Mouse (Mus musculus) forebrain, embryonic 11.5 days (tissue): ENCODE data around the gene Msh5. TPM values are rescaled to one million over a fixed set of nuclear protein-coding genes. Genes with fewer than 3 reads are reported as not detected.
"Not testable (repeated sequence)": the region's sequence is repeated elsewhere in the genome, so short reads cannot be mapped to it uniquely, and the experiment has no call there.

Experiments used
- ATAC-seq: fragments of 200-750 bp; cut with Nextera tagmentation; replicated peaks from 2 replicates; pipeline ENCODE4 v1.8.0; 2017; ENCODE audit warnings: moderate TSS enrichment; ENCODE audit not compliant: low FRiP score
- DNase-seq: peaks from one replicate; pipeline ENCODE4 v3.0.0-alpha.2; 2017; ENCODE audit warnings: low spot score
- H3K27ac ChIP-seq: fragments of 300-500 bp; sonication (generic); 2 replicates; pipeline ENCODE4 v1.5.1; 2014; ENCODE audit warnings: low read depth, low read length
- H3K27me3 ChIP-seq: fragments of 300-500 bp; sonication (generic); 2 replicates; pipeline ENCODE4 v1.6.1; 2014; ENCODE audit warnings: mild to moderate bottlenecking, low read length, mixed read lengths; ENCODE audit not compliant: control insufficient read depth, insufficient read depth
- H3K36me3 ChIP-seq: fragments of 300-500 bp; sonication (generic); 2 replicates; pipeline ENCODE4 v1.6.1; 2014; ENCODE audit warnings: mild to moderate bottlenecking, low read length, moderate library complexity, mixed read lengths; ENCODE audit not compliant: control insufficient read depth, insufficient read depth
- H3K4me1 ChIP-seq: fragments of 300-500 bp; sonication (generic); replicated peaks from 2 replicates; pipeline ENCODE4 v1.6.1; 2014; ENCODE audit warnings: low read length, mixed read lengths; ENCODE audit not compliant: control insufficient read depth, insufficient read depth
- H3K4me2 ChIP-seq: fragments of 300-500 bp; sonication (generic); 2 replicates; pipeline ENCODE4 v1.6.1; 2014; ENCODE audit warnings: low read depth, mild to moderate bottlenecking, low read length, moderate library complexity, mixed read lengths; ENCODE audit not compliant: severe bottlenecking
- H3K4me3 ChIP-seq: fragments of 300-500 bp; sonication (generic); 2 replicates; pipeline ENCODE4 v1.5.1; 2014; ENCODE audit warnings: low read depth, low read length
- H3K9ac ChIP-seq: fragments of 300-500 bp; sonication (generic); 2 replicates; pipeline ENCODE4 v1.6.1; 2014; ENCODE audit warnings: low read length
- H3K9me3 ChIP-seq: fragments of 300-500 bp; sonication (generic); 2 replicates; pipeline ENCODE4 v1.6.1; 2016; ENCODE audit warnings: low read length, mixed read lengths; ENCODE audit not compliant: control insufficient read depth
- WGBS: fragments of 180-500 bp; shearing (Covaris S2); extraction: QIAGEN DNeasy Blood & Tissue Kit; methylation state at CpG from one replicate; pipeline ENCODE4 v1.1.7; 2014; 5-methylcytosine and 5-hydroxymethylcytosine counted together
- polyA plus RNA-seq: library from polyadenylated mRNA; unstranded; fragments of >200 nt; fragmentation: Nextera tagmentation; extraction: Ambion mirVana; gene quantifications from 2 replicates; pipeline ENCODE4 v1.2.1, GENCODE M21; 2014

The Msh5 gene
- polyA plus RNA-seq, 1 experiment from 2014 or later, result 7.9 TPM

- not testable (repeated sequence) for H3K9me3 ChIP-seq, ATAC-seq, DNase-seq, H3K27me3 ChIP-seq
- Histone ChIP-seq H3K9ac (peak overlapping the region; percentile 84), H3K4me1 (peaks cover 20% of the 10 kb centered on the region; the same call in 1 of the 2 replicates), H3K4me2 (peak overlapping the region; percentile 99), H3K27ac (peak overlapping the region; percentile 96), H3K4me3 (peak overlapping the region; percentile 62), H3K36me3 (peaks cover 11% of the 10 kb centered on the region)
- 31% methylated on average over 29 of the region's 32 CpGs for WGBS
These were observed 46.5 kb downstream of the Msh5 start for GRCm38 (mm10) chr17:34999871-35000716.

GRCm38 (mm10) chr17:34998526-34999430 is 47.8 kb downstream of the Msh5 start:
- Histone ChIP-seq H3K9me3 (no peaks in the 10 kb centered on the region), H3K4me2 (peak overlapping the region; percentile 53; the same call in 1 of the 2 replicates), H3K36me3 (peaks cover 4% of the 10 kb centered on the region; the same call in 1 of the 2 replicates), H3K27ac (no peak overlapping the region), H3K27me3 (no peaks in the 10 kb centered on the region), H3K4me3 (peak overlapping the region; percentile 28; the same call in 1 of the 2 replicates), H3K4me1 (peaks cover 20% of the 10 kb centered on the region; the same call in 1 of the 2 replicates), H3K9ac (no peak overlapping the region; the same call in 1 of the 2 replicates)
- DNase-seq, result no peak
- ATAC-seq, result no peak
- 95% methylated on average over 15 of the region's 15 CpGs for WGBS

- H3K9ac ChIP-seq, result no peak overlapping the region; the same call in 1 of the 2 replicates
- H3K4me3 ChIP-seq, result no peak overlapping the region
- no peak overlapping the region for H3K4me2 ChIP-seq
- H3K4me1 ChIP-seq, result peaks cover 10% of the 10 kb centered on the region; the same call in 1 of the 2 replicates
- H3K27ac ChIP-seq, result no peak overlapping the region
- no peak for DNase-seq
- peaks cover 4% of the 10 kb centered on the region; the same call in 1 of the 2 replicates for H3K36me3 ChIP-seq
- H3K27me3 ChIP-seq, result no peaks in the 10 kb centered on the region
- WGBS, result 88% methylated on average over 5 of the region's 5 CpGs
- H3K9me3 ChIP-seq, result no peaks in the 10 kb centered on the region
- no peak for ATAC-seq
These were observed 49.4 kb downstream of the Msh5 start for GRCm38 (mm10) chr17:34997142-34997483.

GRCm38 (mm10) chr17:34996411-34997141 is 50.0 kb downstream of the Msh5 start:
- Histone ChIP-seq H3K36me3 (peaks cover 4% of the 10 kb centered on the region; the same call in 1 of the 2 replicates), H3K27ac (no peak overlapping the region), H3K4me2 (no peak overlapping the region), H3K4me1 (peaks cover 9% of the 10 kb centered on the region; the same call in 1 of the 2 replicates), H3K27me3 (no peaks in the 10 kb centered on the region), H3K9ac (no peak overlapping the region; the same call in 1 of the 2 replicates), H3K4me3 (no peak overlapping the region), H3K9me3 (no peaks in the 10 kb centered on the region)
- ATAC-seq (no peak), DNase-seq (peak; percentile 41)
- 91% methylated on average over 12 of the region's 14 CpGs for WGBS

- H3K27ac ChIP-seq, H3K36me3 ChIP-seq, ATAC-seq, H3K4me2 ChIP-seq, H3K27me3 ChIP-seq, H3K9ac ChIP-seq, H3K4me1 ChIP-seq, H3K4me3 ChIP-seq, H3K9me3 ChIP-seq: not testable (repeated sequence)
- peak; percentile 42 for DNase-seq
- WGBS, result 97% methylated on average over 4 of the region's 4 CpGs
These were observed 50.6 kb downstream of the Msh5 start for GRCm38 (mm10) chr17:34995927-34996326.

GRCm38 (mm10) chr17:34995192-34995591 is 51.4 kb downstream of the Msh5 start:
- H3K36me3 ChIP-seq, H3K9me3 ChIP-seq, H3K4me3 ChIP-seq, H3K27ac ChIP-seq, H3K27me3 ChIP-seq, H3K4me1 ChIP-seq, DNase-seq, H3K4me2 ChIP-seq, H3K9ac ChIP-seq, ATAC-seq: not testable (repeated sequence)
- 95% methylated on average over 4 of the region's 4 CpGs for WGBS

GRCm38 (mm10) chr17:34994751-34995150 is 51.8 kb downstream of the Msh5 start:
- no peaks in the 10 kb centered on the region for H3K27me3 ChIP-seq
- no peaks in the 10 kb centered on the region for H3K9me3 ChIP-seq
- no peak overlapping the region for H3K4me3 ChIP-seq
- H3K27ac ChIP-seq, result no peak overlapping the region
- H3K4me2 ChIP-seq, result no peak overlapping the region
- peaks cover 4% of the 10 kb centered on the region; the same call in 1 of the 2 replicates for H3K36me3 ChIP-seq
- ATAC-seq (no peak), DNase-seq (no peak)
- peaks cover 5% of the 10 kb centered on the region; the same call in 1 of the 2 replicates for H3K4me1 ChIP-seq
- H3K9ac ChIP-seq, result no peak overlapping the region

- peaks cover 10% of the 10 kb centered on the region; the same call in 1 of the 2 replicates for H3K4me1 ChIP-seq
- DNase-seq, result no peak
- H3K36me3 ChIP-seq, result peaks cover 6% of the 10 kb centered on the region; the same call in 1 of the 2 replicates
- H3K9me3 ChIP-seq, result no peaks in the 10 kb centered on the region
- ATAC-seq, result no peak
- no peak overlapping the region for H3K4me3 ChIP-seq
- no peaks in the 10 kb centered on the region for H3K27me3 ChIP-seq
- H3K27ac ChIP-seq, result no peak overlapping the region
- no peak overlapping the region for H3K9ac ChIP-seq
- H3K4me2 ChIP-seq, result no peak overlapping the region
- WGBS, result 67% methylated on average over 2 of the region's 2 CpGs
These were observed 62.3 kb downstream of the Msh5 start for GRCm38 (mm10) chr17:34984218-34984617.
